Mouse (Mus musculus) embryo, embryonic 10 days (tissue): ENCODE data around the gene Mcm9.
"Not testable (repeated sequence)": the region's sequence is repeated elsewhere in the genome, so short reads cannot be mapped to it uniquely, and the experiment has no call there.

ENCODE experiments used
- DNase-seq: peaks from one replicate; pipeline ENCODE4 v3.0.0-alpha.2; 2015; ENCODE audit warnings: low spot score

Mcm9 gene

DNA sequence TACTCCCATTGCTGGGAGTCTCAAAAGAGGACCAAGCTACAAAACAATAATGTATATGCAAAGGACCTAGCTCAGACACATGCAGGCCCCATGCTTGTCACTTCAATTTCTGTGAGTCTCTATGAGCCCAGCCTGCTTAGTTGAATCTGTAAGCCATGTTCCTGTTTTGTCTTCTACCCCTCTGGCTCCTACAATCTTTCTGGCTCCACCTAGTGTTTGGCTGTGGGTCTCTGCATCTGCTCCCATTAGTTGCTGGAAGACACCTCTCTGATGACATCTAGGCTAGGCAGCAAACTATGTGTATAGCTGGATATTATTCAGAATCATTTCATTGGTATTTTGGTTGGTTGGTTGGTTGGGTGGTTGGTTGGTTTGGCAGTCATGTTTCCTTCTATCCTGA, 130.7 kb downstream of the Mcm9 start:
- DNase-seq: no peak

- not testable (repeated sequence) for DNase-seq
Measured at GRCm38 (mm10) chr10:53495349-53495748, 134.9 kb downstream of the Mcm9 start.

GRCm38 (mm10) chr10:53493954-53494353, 136.3 kb downstream of the Mcm9 start:
- no peak for DNase-seq
